Mouse (Mus musculus) heart, postnatal 0 days (tissue): ENCODE measurements at regions not wholly inside any gene's neighbourhood (a gene's known extent, or its start where the extent isn't known, plus 50 kb on each side); places are given as distances from the start of the nearest gene placed in this dataset.
A peak's percentile ranks its signal among the peaks of the same experiment; 100 is the strongest.

Source experiments
- ATAC-seq: fragments of 200-750 bp; cut with Nextera tagmentation; 2 replicates; pipeline ENCODE4 v1.8.0; 2017; ENCODE audit warnings: low read depth, moderate number of reproducible peaks, moderate library complexity; ENCODE audit not compliant: insufficient read depth
- DNase-seq: peaks from one replicate; pipeline ENCODE4 v3.0.0-alpha.2; 2016; ENCODE audit warnings: low spot score
- H3K27ac ChIP-seq: fragments of 300-500 bp; sonication (generic); 2 replicates; pipeline ENCODE4 v1.5.1; 2014; ENCODE audit warnings: low read depth, mild to moderate bottlenecking
- H3K27me3 ChIP-seq: fragments of 300-500 bp; sonication (generic); 2 replicates; pipeline ENCODE4 v1.6.1; 2014; ENCODE audit warnings: low read length, mixed read lengths; ENCODE audit not compliant: control insufficient read depth, insufficient read depth
- H3K36me3 ChIP-seq: fragments of 300-500 bp; sonication (generic); replicated peaks from 2 replicates; pipeline ENCODE4 v1.6.1; 2014; ENCODE audit warnings: low read length, mixed read lengths; ENCODE audit not compliant: control insufficient read depth, insufficient read depth
- H3K4me1 ChIP-seq: fragments of 300-500 bp; sonication (generic); 2 replicates; pipeline ENCODE4 v1.6.1; 2014; ENCODE audit warnings: antibody characterized with exemption; ENCODE audit not compliant: control insufficient read depth, insufficient read depth
- H3K4me2 ChIP-seq: fragments of 300-500 bp; sonication (generic); 2 replicates; pipeline ENCODE4 v1.6.1; 2014; ENCODE audit warnings: low read depth, mild to moderate bottlenecking, low read length, moderate library complexity
- H3K4me3 ChIP-seq: fragments of 300-500 bp; sonication (generic); 2 replicates; pipeline ENCODE4 v1.5.1; 2014; ENCODE audit warnings: low read depth, low read length
- H3K9ac ChIP-seq: fragments of 300-500 bp; sonication (generic); replicated peaks from 2 replicates; pipeline ENCODE4 v1.6.1; 2014; ENCODE audit warnings: low read depth, low read length, mixed read lengths
- H3K9me3 ChIP-seq: fragments of 300-500 bp; sonication (generic); replicated peaks from 2 replicates; pipeline ENCODE4 v1.6.1; 2016; ENCODE audit warnings: low read length; ENCODE audit not compliant: control insufficient read depth
- CTCF ChIP-seq: IDR thresholded peaks from 2 replicates; pipeline ENCODE4 v1.5.1; 2016; ENCODE audit warnings: antibody characterized with exemption, control low read depth, low read depth
- EP300 ChIP-seq: IDR thresholded peaks from 2 replicates; pipeline ENCODE4 v1.6.1; 2016; ENCODE audit warnings: antibody characterized with exemption, low read depth
- WGBS: fragments of 180-500 bp; shearing (Covaris S2); extraction: QIAGEN DNeasy Blood & Tissue Kit; methylation state at CpG from one replicate; pipeline ENCODE4 v1.1.7; 2014; 5-methylcytosine and 5-hydroxymethylcytosine counted together

DNA sequence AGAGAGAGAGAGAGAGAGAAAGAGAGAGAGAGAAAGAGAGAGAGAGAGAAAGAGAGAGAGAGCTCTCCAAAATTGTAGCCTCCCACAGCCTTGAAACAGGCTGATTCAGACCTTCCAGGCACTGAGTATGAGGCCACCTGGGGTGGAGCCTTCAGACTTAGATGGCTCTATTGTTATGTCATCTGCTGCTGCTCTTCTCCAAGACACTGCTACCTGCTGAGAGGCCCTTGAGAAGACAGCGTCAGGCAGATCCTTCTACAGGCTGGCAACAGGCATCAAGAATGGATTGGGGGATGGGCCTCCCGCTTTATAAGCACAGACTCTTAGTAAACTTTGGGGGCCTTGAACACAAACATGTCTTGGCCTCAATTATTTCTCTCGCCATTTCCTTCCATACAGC lies 1340.9 kb upstream of the Adgrl3 start:
- H3K27me3 ChIP-seq = no peaks in the 10 kb centered on the region
- H3K4me3 ChIP-seq = no peak overlapping the region
- no peaks in the 10 kb centered on the region for H3K4me1 ChIP-seq
- TF ChIP-seq CTCF = no peak
- TF ChIP-seq EP300 = no peak
- H3K36me3 ChIP-seq = no peaks in the 10 kb centered on the region
- H3K4me2 ChIP-seq = no peak overlapping the region
- no peaks in the 10 kb centered on the region for H3K9me3 ChIP-seq
- no peak overlapping the region for H3K9ac ChIP-seq
- ATAC-seq = no peak
- no peak for DNase-seq
- 40% methylated on average over 3 of the region's 3 CpGs for WGBS
- H3K27ac ChIP-seq = no peak overlapping the region

DNA sequence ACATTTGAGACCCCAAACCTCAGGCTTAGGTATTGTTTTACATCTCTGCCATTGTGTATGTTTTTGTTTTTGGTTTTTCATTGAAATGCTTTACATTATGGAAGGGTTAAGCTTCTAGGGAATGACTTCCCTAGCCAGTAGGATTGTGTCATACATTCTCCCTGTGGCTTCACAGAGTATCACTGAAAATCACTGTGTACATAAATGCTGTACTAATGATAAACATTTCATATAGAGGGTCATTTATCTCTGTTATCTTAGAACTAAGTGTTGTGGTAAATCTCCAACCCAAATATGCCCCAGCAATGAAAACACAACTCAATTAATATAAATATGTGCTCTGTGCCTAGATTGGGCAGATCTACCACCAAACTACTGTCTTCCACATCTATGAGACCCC lies 1339.6 kb upstream of the Adgrl3 start:
- no peak overlapping the region for H3K9ac ChIP-seq
- no peaks in the 10 kb centered on the region for H3K9me3 ChIP-seq
- no peaks in the 10 kb centered on the region for H3K27me3 ChIP-seq
- no peak overlapping the region for H3K4me3 ChIP-seq
- no peaks in the 10 kb centered on the region for H3K4me1 ChIP-seq
- no peak for ATAC-seq
- H3K4me2 ChIP-seq = no peak overlapping the region
- DNase-seq = no peak
- H3K27ac ChIP-seq = no peak overlapping the region
- no peaks in the 10 kb centered on the region for H3K36me3 ChIP-seq
- TF ChIP-seq CTCF (no peak), EP300 (no peak)

DNA sequence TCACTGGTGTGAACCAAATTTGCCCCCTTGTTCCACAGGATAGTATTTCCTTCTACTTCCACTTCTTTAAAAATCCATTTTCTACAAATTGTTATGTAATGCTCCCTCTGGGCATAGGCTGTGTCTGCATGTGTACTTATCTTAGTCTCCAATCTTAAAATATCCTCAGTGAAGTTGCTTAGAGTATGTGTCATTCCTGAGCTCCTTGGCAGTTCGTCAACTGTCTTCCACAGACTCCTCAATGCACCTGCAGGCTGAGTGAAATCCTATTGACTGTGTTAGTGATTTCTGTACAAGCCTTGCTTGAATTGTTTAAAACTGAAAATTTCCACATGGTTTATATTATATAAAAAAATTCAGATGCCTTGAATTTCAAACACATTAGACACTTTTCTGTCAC lies 1313.3 kb upstream of the Adgrl3 start:
- no peaks in the 10 kb centered on the region for H3K36me3 ChIP-seq
- ATAC-seq = no peak

DNA sequence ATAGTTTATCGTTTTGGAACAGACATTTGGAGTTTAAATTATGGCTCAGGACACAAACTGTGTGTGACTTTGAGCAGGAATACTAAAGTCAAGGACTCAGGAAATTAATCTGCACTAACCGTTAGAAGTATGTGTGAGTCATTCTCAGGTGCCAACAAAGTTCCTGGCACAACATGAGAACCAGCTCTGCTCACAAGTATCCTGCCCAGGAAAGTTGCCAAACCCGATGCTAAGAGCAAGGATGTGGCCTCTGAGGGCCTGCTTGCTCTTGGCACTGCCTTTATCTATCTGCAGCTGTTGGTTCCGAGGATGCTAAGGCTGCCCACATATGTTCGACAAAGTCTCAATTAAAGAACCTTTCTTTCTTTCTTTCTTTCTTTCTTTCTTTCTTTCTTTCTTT lies 1285.1 kb upstream of the Adgrl3 start:
- H3K9ac ChIP-seq = no peak overlapping the region
- DNase-seq = peak; percentile 10

More for the DNA sequence above, 1313.3 kb upstream of the Adgrl3 start:
- no peak for DNase-seq
- no peaks in the 10 kb centered on the region for H3K27me3 ChIP-seq
- no peak for TF ChIP-seq EP300
- no peak for TF ChIP-seq CTCF
- no peak overlapping the region for H3K4me2 ChIP-seq
- no peak overlapping the region for H3K9ac ChIP-seq
- no peaks in the 10 kb centered on the region for H3K4me1 ChIP-seq
- WGBS = 70% methylated on average over 1 of the region's 1 CpGs
- no peak overlapping the region for H3K4me3 ChIP-seq
- H3K27ac ChIP-seq = no peak overlapping the region
- no peaks in the 10 kb centered on the region for H3K9me3 ChIP-seq

DNA sequence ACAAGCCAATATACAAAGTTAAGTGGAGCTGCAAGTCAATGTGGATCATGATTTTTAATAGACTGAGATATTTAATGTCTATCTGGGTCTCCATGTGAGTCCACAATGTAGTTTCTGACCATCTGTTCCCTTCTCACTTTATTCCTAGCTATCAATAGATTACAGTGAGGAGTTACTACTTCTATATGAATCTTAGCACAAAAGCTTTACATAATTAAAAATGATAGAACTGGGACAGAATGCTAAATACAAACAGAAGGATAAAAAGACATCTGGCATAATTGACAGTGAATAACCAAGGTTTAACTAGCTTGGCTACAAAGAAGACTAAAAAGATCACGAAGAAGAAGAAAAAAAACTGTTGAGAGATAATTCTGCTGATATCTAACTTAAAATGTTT lies 1235.5 kb upstream of the Adgrl3 start:
- TF ChIP-seq CTCF (no peak), EP300 (no peak)

More for the DNA sequence above, 1285.1 kb upstream of the Adgrl3 start:
- no peaks in the 10 kb centered on the region for H3K4me1 ChIP-seq
- H3K9me3 ChIP-seq = no peaks in the 10 kb centered on the region
- H3K4me3 ChIP-seq = no peak overlapping the region
- H3K4me2 ChIP-seq = no peak overlapping the region
- H3K36me3 ChIP-seq = no peaks in the 10 kb centered on the region
- no peak overlapping the region for H3K27ac ChIP-seq
- ATAC-seq = peak; percentile 62; the same call in 1 of the 2 replicates
- H3K27me3 ChIP-seq = no peaks in the 10 kb centered on the region
- 41% methylated on average over 5 of the region's 5 CpGs for WGBS
- TF ChIP-seq CTCF (no peak), EP300 (no peak)

DNA sequence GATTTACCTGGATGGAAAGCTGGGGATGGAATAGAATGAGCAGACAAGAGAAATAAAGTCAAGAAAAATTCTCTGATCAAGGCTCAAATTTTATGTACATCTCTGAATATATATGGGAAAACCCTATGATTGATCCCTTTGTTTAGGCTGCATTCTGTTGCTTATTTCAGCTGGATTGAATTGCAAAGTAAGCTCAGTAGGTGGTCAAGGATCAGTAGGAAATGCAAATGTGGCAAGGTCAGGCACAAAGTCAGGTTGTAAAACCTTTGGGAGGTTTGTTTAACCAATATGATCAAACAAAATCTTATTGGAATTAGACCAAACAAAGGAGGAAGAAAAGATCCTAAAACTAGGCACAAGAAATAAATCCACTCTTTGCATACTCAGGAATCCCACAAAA lies 1193.4 kb upstream of the Adgrl3 start:
- peaks cover 16% of the 10 kb centered on the region for H3K9me3 ChIP-seq
- no peak for TF ChIP-seq CTCF
- no peak for TF ChIP-seq EP300
- no peak overlapping the region for H3K9ac ChIP-seq
- no peaks in the 10 kb centered on the region for H3K27me3 ChIP-seq
- H3K4me2 ChIP-seq = no peak overlapping the region
- H3K27ac ChIP-seq = no peak overlapping the region
- H3K36me3 ChIP-seq = no peaks in the 10 kb centered on the region
- H3K4me1 ChIP-seq = no peaks in the 10 kb centered on the region
- no peak overlapping the region for H3K4me3 ChIP-seq
- ATAC-seq = no peak
- DNase-seq = no peak

More for the DNA sequence above, 1235.5 kb upstream of the Adgrl3 start:
- Histone ChIP-seq H3K36me3 (no peaks in the 10 kb centered on the region), H3K4me1 (no peaks in the 10 kb centered on the region), H3K9ac (no peak overlapping the region), H3K9me3 (no peaks in the 10 kb centered on the region), H3K27me3 (no peaks in the 10 kb centered on the region), H3K27ac (no peak overlapping the region), H3K4me2 (no peak overlapping the region), H3K4me3 (no peak overlapping the region)
- 70% methylated on average over 1 of the region's 1 CpGs for WGBS
- ATAC-seq (no peak), DNase-seq (no peak)
